Mouse (Mus musculus): Measurements from ENCODE around the gene Alox12. TPM values are rescaled to one million over a fixed set of nuclear protein-coding genes. Genes with fewer than 3 reads are reported as not detected.
A peak's percentile ranks its signal among the peaks of the same experiment; 100 is the strongest.

Gene Alox12
- polyA plus RNA-seq, 1 experiment = 164 TPM

DNA sequence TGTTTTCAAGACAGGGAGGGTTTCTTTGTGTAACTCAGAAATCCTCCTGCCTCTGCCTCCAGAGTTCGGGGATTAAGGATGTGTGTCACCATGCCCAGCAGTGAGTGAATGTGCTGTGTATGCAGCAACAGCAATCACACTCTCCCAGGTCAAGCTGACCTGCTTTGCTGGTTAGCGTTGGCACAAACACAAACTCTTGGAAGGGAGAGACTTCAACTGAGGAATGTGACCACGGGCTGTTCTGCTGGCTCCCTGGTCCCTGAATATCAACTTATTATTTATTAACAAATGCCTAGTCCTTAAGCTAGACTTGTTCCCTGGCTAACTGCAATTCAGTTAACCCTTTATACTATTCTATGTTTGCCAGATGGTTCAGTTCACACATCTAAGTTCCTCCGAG lies 28.5 kb upstream of the Alox12 start:
- no peak for TF ChIP-seq FLI1 (IDR thresholded peaks at IDR 0.05; ENCODE audit: low read length)
- no peak for TF ChIP-seq GATA1 (IDR thresholded peaks at IDR 0.05; ENCODE audit: borderline replicate concordance, low read length)
- no peaks in the 10 kb centered on the region for H3K36me3 ChIP-seq (replicated peaks; ENCODE audit: low read length)
- H3K4me1 ChIP-seq = peaks cover 71% of the 10 kb centered on the region
- no peaks in the 10 kb centered on the region for H3K27me3 ChIP-seq (replicated peaks)
- no peak overlapping the region for H3K4me3 ChIP-seq (replicated peaks)
- H3K9me3 ChIP-seq = no peaks in the 10 kb centered on the region

DNA sequence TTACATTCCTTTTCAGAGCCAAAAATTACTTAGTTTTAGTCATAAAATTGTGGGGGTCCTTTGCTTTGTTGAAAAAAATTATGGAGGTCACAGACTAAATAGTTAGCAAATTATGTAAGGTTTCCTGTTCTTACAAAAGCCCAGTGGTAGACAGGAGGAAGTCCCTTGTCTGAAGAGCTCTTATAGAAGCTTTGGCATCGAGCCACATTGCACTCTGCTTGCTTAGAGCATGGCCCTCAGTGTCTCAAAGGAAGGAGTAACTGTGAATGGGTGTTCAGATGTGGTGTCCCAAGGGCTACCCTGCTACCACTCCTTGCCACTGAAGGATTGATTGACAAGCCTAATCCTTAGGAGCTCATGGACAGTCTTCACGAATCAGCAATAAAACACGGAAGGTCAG lies 25.3 kb upstream of the Alox12 start:
- Histone ChIP-seq H3K4me1 (peaks cover 73% of the 10 kb centered on the region), H3K27me3 (replicated peaks) (no peaks in the 10 kb centered on the region), H3K36me3 (replicated peaks; ENCODE audit: low read length) (no peaks in the 10 kb centered on the region), H3K9me3 (peaks cover 4% of the 10 kb centered on the region; the same call in 1 of the 2 replicates), H3K4me3 (replicated peaks) (peak overlapping the region; percentile 0)
- TF ChIP-seq FLI1 (IDR thresholded peaks at IDR 0.05; ENCODE audit: low read length) (no peak), GATA1 (IDR thresholded peaks at IDR 0.05; ENCODE audit: borderline replicate concordance, low read length) (no peak)

- Histone ChIP-seq H3K4me1 (peaks cover 72% of the 10 kb centered on the region), H3K4me3 (replicated peaks) (no peak overlapping the region), H3K27me3 (replicated peaks) (no peaks in the 10 kb centered on the region), H3K36me3 (replicated peaks; ENCODE audit: low read length) (no peaks in the 10 kb centered on the region), H3K9me3 (peaks cover 4% of the 10 kb centered on the region; the same call in 1 of the 2 replicates)
- TF ChIP-seq FLI1 (IDR thresholded peaks at IDR 0.05; ENCODE audit: low read length) (no peak), GATA1 (IDR thresholded peaks at IDR 0.05; ENCODE audit: borderline replicate concordance, low read length) (no peak)
Observed at GRCm38 (mm10) chr11:70278961-70279360, 23.8 kb upstream of the Alox12 start.

- H3K4me1 ChIP-seq = peaks cover 42% of the 10 kb centered on the region
- H3K36me3 ChIP-seq (replicated peaks; ENCODE audit: low read length) = peaks cover 21% of the 10 kb centered on the region
- H3K4me3 ChIP-seq (replicated peaks) = no peak overlapping the region
- no peaks in the 10 kb centered on the region for H3K9me3 ChIP-seq
- TF ChIP-seq GATA1 (IDR thresholded peaks at IDR 0.05; ENCODE audit: borderline replicate concordance, low read length) = no peak
- no peak for TF ChIP-seq FLI1 (IDR thresholded peaks at IDR 0.05; ENCODE audit: low read length)
- H3K27me3 ChIP-seq (replicated peaks) = no peaks in the 10 kb centered on the region
Observed at GRCm38 (mm10) chr11:70271641-70272040, 16.5 kb upstream of the Alox12 start.

DNA sequence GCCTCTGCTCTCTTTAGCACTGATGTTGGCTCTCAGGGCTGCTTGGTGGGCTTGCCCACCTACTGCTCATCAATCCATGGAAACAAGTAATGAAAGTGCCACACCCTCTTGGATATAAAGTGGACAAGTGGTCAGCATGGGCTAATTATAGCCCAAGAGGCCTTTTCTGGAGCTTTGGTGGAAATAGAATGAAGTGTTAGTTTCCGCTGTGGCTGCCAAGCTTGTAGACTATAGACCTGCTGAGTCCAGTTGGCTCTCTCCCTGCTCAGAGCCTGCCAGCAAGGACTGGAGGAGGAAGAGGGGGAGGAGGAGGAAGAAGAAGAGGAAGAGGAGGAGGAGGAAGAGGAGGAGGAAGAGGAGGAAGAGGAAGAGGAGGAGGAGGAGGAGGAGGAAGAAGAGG lies 11.3 kb upstream of the Alox12 start:
- no peak for TF ChIP-seq GATA1 (IDR thresholded peaks at IDR 0.05; ENCODE audit: borderline replicate concordance, low read length)
- TF ChIP-seq FLI1 (IDR thresholded peaks at IDR 0.05; ENCODE audit: low read length) = no peak
- Histone ChIP-seq H3K27me3 (replicated peaks) (peaks cover 2% of the 10 kb centered on the region), H3K36me3 (replicated peaks; ENCODE audit: low read length) (peaks cover 34% of the 10 kb centered on the region), H3K9me3 (peaks cover 9% of the 10 kb centered on the region; the same call in 1 of the 2 replicates), H3K4me1 (peaks cover 45% of the 10 kb centered on the region), H3K4me3 (replicated peaks) (no peak overlapping the region)

DNA sequence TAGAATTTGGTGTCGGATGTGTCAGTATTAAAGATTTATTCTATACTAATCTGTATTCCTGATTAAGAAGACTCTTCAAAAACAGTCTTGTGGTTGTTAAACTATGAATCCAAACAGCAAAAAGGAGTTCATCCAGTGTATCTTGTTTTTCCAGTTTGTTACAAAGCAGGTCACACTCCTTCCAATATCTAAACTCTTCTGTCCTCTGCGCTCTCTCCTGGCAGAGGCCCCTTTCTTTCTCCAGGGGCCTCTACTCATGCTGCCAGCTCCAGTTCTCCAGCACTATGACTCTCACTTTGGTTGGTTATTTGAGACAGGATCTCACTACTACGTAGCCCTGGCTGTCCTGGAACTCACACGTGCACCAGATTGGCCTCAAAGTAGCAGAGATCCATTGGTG lies 10.7 kb upstream of the Alox12 start:
- H3K36me3 ChIP-seq (replicated peaks; ENCODE audit: low read length) = peaks cover 38% of the 10 kb centered on the region
- TF ChIP-seq FLI1 (IDR thresholded peaks at IDR 0.05; ENCODE audit: low read length) (no peak), GATA1 (IDR thresholded peaks at IDR 0.05; ENCODE audit: borderline replicate concordance, low read length) (no peak)
- peaks cover 2% of the 10 kb centered on the region for H3K27me3 ChIP-seq (replicated peaks)

DNA sequence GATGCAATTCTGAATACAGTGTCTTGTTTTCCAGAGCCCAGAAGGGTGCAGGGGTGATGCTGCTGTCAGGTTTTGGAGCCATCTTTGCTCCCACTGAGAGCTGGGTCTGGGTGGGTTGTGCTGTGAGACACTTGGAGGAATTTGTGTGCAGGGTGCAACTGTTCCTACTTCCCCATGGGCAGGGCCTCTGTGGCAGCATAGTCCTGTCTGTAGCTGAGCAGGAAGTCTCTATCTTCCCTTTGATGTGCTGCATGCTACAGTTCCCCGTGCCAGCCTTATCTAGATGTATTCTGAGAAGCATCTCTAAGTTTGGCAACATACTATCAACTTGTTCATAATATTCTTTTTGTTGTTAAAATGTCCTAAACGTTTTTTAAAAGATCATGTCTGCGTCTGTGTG lies 10.1 kb upstream of the Alox12 start:
- H3K36me3 ChIP-seq (replicated peaks; ENCODE audit: low read length) = peaks cover 44% of the 10 kb centered on the region
- no peak for TF ChIP-seq FLI1 (IDR thresholded peaks at IDR 0.05; ENCODE audit: low read length)
- no peak for TF ChIP-seq GATA1 (IDR thresholded peaks at IDR 0.05; ENCODE audit: borderline replicate concordance, low read length)
- H3K9me3 ChIP-seq = peaks cover 19% of the 10 kb centered on the region; the same call in 1 of the 2 replicates
- H3K4me1 ChIP-seq = peaks cover 45% of the 10 kb centered on the region
- H3K4me3 ChIP-seq (replicated peaks) = peak overlapping the region; percentile 57
- H3K27me3 ChIP-seq (replicated peaks) = peaks cover 2% of the 10 kb centered on the region

More for the DNA sequence above, 10.7 kb upstream of the Alox12 start:
- Histone ChIP-seq H3K4me3 (replicated peaks) (no peak overlapping the region), H3K4me1 (peaks cover 45% of the 10 kb centered on the region), H3K9me3 (peaks cover 13% of the 10 kb centered on the region; the same call in 1 of the 2 replicates)

DNA sequence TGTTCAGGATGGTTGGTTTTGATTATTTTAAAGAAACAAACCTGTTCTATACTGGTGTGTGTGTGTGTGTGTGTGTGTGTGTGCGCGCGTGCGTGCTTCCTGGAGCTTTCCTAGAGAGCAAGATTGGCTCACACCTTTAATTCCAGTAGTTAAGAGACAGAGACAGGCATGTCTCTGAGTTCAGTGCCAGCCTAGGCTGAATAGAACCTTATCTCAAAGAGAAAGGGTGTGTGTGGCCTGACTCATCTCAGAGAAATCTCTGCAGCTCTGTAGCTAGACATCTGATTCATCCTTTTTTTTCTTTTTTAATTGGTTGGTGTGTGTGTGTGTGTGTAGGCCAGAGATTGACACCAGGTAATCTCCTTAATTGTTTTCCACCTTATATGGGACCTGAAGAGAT lies 3.9 kb upstream of the Alox12 start:
- TF ChIP-seq FLI1 (IDR thresholded peaks at IDR 0.05; ENCODE audit: low read length) = no peak
- TF ChIP-seq GATA1 (IDR thresholded peaks at IDR 0.05; ENCODE audit: borderline replicate concordance, low read length) = no peak
- Histone ChIP-seq H3K27me3 (replicated peaks) (peaks cover 11% of the 10 kb centered on the region), H3K36me3 (replicated peaks; ENCODE audit: low read length) (peaks cover 44% of the 10 kb centered on the region), H3K4me1 (peaks cover 55% of the 10 kb centered on the region), H3K4me3 (replicated peaks) (no peak overlapping the region), H3K9me3 (peaks cover 22% of the 10 kb centered on the region; the same call in 1 of the 2 replicates)

DNA sequence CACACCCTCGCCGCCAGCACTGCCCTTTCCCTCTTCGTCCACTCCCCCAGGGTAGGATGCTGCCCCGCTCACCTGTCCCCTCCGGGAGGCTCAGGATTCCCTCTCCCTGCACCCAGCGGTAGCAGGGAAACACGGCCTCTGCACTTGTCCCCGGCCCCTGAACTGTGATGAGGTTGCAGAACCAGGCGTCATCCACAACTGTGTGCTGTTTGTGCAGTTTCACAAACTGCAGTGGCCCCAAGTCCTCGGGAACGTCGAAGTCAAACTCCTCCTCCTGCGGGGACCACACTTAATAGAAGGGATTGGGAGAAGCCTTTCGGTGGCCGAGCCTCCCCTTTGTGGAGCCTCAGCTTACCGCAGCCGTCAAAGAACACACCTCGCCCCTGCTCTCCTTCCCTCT lies 816 bp downstream of the Alox12 start:
- Histone ChIP-seq H3K9me3 (peaks cover 3% of the 10 kb centered on the region; the same call in 1 of the 2 replicates), H3K36me3 (replicated peaks; ENCODE audit: low read length) (peaks cover 68% of the 10 kb centered on the region), H3K4me3 (replicated peaks) (peak overlapping the region; percentile 94), H3K27me3 (replicated peaks) (peaks cover 9% of the 10 kb centered on the region), H3K4me1 (peaks cover 90% of the 10 kb centered on the region)
- TF ChIP-seq FLI1 (IDR thresholded peaks at IDR 0.05; ENCODE audit: low read length) (no peak), GATA1 (IDR thresholded peaks at IDR 0.05; ENCODE audit: borderline replicate concordance, low read length) (no peak)

DNA sequence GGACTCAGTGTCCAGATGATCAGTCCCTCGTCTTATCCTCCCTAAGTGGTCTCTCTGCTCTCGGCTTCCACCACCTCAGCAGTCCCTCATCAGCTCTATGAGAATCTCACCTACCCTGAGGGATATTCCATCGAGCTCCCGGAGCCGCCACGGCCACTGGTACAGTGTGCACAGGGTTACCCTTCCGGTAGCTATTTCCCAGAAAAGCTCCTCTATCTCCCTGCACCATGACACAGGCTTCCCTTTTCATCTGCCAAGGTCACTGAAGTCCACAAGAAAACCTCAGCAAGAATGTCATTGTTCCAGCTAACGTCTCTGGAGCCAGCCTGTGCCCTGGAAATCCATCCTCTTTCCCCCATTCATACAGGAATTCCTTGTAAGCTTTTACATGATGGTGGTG lies 3.3 kb downstream of the Alox12 start:
- Histone ChIP-seq H3K27me3 (replicated peaks) (no peaks in the 10 kb centered on the region), H3K4me1 (peaks cover 97% of the 10 kb centered on the region), H3K4me3 (replicated peaks) (peak overlapping the region; percentile 94), H3K9me3 (peaks cover 3% of the 10 kb centered on the region; the same call in 1 of the 2 replicates), H3K36me3 (replicated peaks; ENCODE audit: low read length) (peaks cover 86% of the 10 kb centered on the region)
- TF ChIP-seq GATA1 (IDR thresholded peaks at IDR 0.05; ENCODE audit: borderline replicate concordance, low read length) = no peak
- TF ChIP-seq FLI1 (IDR thresholded peaks at IDR 0.05; ENCODE audit: low read length) = no peak
